Mouse (Mus musculus): ENCODE data around the gene Zfp653. TPM values are rescaled to one million over a fixed set of nuclear protein-coding genes. Genes with fewer than 3 reads are reported as not detected.

Zfp653 gene
- polyA plus RNA-seq, 1 experiment from 2014 or later, result 14.1 TPM

DNA sequence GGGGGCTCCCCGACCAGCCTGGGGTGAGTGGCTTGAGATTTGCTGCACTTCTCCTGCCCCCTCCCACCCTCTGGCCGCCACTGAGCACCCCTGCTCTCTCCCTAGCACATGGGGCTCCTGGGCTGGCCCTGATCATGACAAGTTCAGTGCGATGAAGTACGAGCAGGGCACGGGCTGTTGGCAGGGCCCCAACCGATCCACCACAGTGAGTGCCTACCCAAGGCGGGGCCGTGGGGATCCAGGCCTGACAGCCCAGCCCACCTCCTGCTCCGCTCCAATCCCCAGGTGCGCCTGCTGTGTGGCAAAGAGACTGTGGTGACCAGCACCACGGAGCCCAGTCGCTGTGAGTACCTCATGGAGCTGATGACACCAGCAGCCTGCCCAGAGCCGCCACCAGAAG is 58.4 kb downstream of the Zfp653 start:
- 93% methylated on average over 13 of the region's 13 CpGs for WGBS
- no peak for ATAC-seq (ENCODE audit: insufficient read depth, low FRiP score, low read depth)

DNA sequence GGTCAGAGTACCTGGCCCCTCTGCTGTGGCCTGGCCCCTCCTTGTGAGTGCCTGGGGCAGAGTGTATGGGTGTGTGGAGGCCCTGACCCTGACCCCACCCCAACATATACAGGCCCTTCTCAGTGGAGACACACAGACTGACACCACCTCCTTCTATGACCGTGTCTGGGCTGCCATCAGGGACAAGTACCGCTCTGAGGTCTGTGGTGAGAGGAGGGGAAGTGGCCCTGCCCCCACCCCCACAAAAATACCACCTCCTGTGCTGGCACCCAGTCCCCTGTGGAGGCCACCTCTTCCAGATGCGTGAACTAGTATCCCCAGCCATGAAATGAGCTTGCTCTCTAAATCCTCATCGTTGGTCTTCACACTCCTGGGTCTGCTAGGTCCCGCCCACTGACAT is 60.1 kb downstream of the Zfp653 start:
- H3K27me3 ChIP-seq (replicated peaks), result no peaks in the 10 kb centered on the region
- H3K4me2 ChIP-seq, result no peak overlapping the region
- H3K36me3 ChIP-seq, result peaks cover 74% of the 10 kb centered on the region
- WGBS, result 86% methylated on average over 5 of the region's 5 CpGs
- no peaks in the 10 kb centered on the region for H3K9me3 ChIP-seq
- no peak overlapping the region for H3K27ac ChIP-seq
- H3K4me1 ChIP-seq, result no peaks in the 10 kb centered on the region
- no peak overlapping the region for H3K4me3 ChIP-seq (replicated peaks)
- ATAC-seq (ENCODE audit: insufficient read depth, low FRiP score, low read depth), result no peak
- no peak overlapping the region for H3K9ac ChIP-seq

More for the DNA sequence above, 58.4 kb downstream of the Zfp653 start:
- Histone ChIP-seq H3K4me3 (replicated peaks) (no peak overlapping the region), H3K9ac (no peak overlapping the region), H3K36me3 (peaks cover 61% of the 10 kb centered on the region), H3K9me3 (no peaks in the 10 kb centered on the region), H3K27me3 (replicated peaks) (no peaks in the 10 kb centered on the region), H3K27ac (no peak overlapping the region), H3K4me1 (no peaks in the 10 kb centered on the region), H3K4me2 (no peak overlapping the region)

Small RNAs within 50 kb of the gene (microRNA-seq; reads per million reads assigned to microRNA genes)
- gene Mir7084, result not detected

Other genes with a start within 250 kb of the Zfp653 start
- gene Angptl8, start 235.9 kb downstream of the Zfp653 start, polyA plus RNA-seq (2015; fragmentation: Nextera tagmentation; extraction: Ambion mirVana), result 5.9 and 8.1 TPM in 2 replicates
- gene Dock6, start 218.7 kb downstream of the Zfp653 start, polyA plus RNA-seq (2015; fragmentation: Nextera tagmentation; extraction: Ambion mirVana), result 41.8 and 44.7 TPM in 2 replicates
- gene Rab3d, start 153.2 kb downstream of the Zfp653 start, polyA plus RNA-seq (2015; fragmentation: Nextera tagmentation; extraction: Ambion mirVana), result 72.0 and 75.8 TPM in 2 replicates
- gene Ccdc159, start 143.9 kb downstream of the Zfp653 start, polyA plus RNA-seq (2015; fragmentation: Nextera tagmentation; extraction: Ambion mirVana), result 4.4 and 5.2 TPM in 2 replicates
- gene Tmem205, start 143.8 kb downstream of the Zfp653 start, polyA plus RNA-seq (2015; fragmentation: Nextera tagmentation; extraction: Ambion mirVana), result 70.7 and 74.5 TPM in 2 replicates
- 7.9 and 8.1 TPM in 2 replicates for gene Plppr2, start 134.3 kb downstream of the Zfp653 start, polyA plus RNA-seq (2015; fragmentation: Nextera tagmentation; extraction: Ambion mirVana)
- gene Swsap1, start 115.6 kb downstream of the Zfp653 start, polyA plus RNA-seq (2015; fragmentation: Nextera tagmentation; extraction: Ambion mirVana), result 6.2 and 6.6 TPM in 2 replicates
- gene Epor, start 107.9 kb downstream of the Zfp653 start, polyA plus RNA-seq (2015; fragmentation: Nextera tagmentation; extraction: Ambion mirVana), result 8.5 and 14.7 TPM in 2 replicates
- gene Rgl3, start 81.9 kb downstream of the Zfp653 start, polyA plus RNA-seq (2015; fragmentation: Nextera tagmentation; extraction: Ambion mirVana), result 5.0 TPM in 2 replicates
- gene Ccdc151, start 68.7 kb downstream of the Zfp653 start, polyA plus RNA-seq (2015; fragmentation: Nextera tagmentation; extraction: Ambion mirVana), result 0.32 and 0.45 TPM in 2 replicates
- 105 and 113 TPM in 2 replicates for gene Prkcsh, start 68.6 kb downstream of the Zfp653 start, polyA plus RNA-seq (2015; fragmentation: Nextera tagmentation; extraction: Ambion mirVana)
- 2.8 TPM in 2 replicates for gene Elavl3, start 19.4 kb downstream of the Zfp653 start, polyA plus RNA-seq (2015; fragmentation: Nextera tagmentation; extraction: Ambion mirVana)
- gene Gm49318, start 117 bp downstream of the Zfp653 start, polyA plus RNA-seq (2015; fragmentation: Nextera tagmentation; extraction: Ambion mirVana), result not detected in 2 replicates
- gene Ecsit, start 14.1 kb upstream of the Zfp653 start, polyA plus RNA-seq (2015; fragmentation: Nextera tagmentation; extraction: Ambion mirVana), result 40.4 and 42.8 TPM in 2 replicates
- gene Cnn1, start 27.8 kb upstream of the Zfp653 start, polyA plus RNA-seq (2015; fragmentation: Nextera tagmentation; extraction: Ambion mirVana), result 403 and 444 TPM in 2 replicates
- 163 and 165 TPM in 2 replicates for gene Elof1, start 45.8 kb upstream of the Zfp653 start, polyA plus RNA-seq (2015; fragmentation: Nextera tagmentation; extraction: Ambion mirVana)
- 29.4 and 38.3 TPM in 2 replicates for gene Acp5, start 64.3 kb upstream of the Zfp653 start, polyA plus RNA-seq (2015; fragmentation: Nextera tagmentation; extraction: Ambion mirVana)
- 88.6 and 97.2 TPM in 2 replicates for gene Pigyl, start 85.5 kb upstream of the Zfp653 start, polyA plus RNA-seq (2015; fragmentation: Nextera tagmentation; extraction: Ambion mirVana)
- 1.7 and 1.9 TPM in 2 replicates for gene Zfp872, start 116.7 kb upstream of the Zfp653 start, polyA plus RNA-seq (2015; fragmentation: Nextera tagmentation; extraction: Ambion mirVana)
- 31.1 and 33.5 TPM in 2 replicates for gene Zfp809, start 154.3 kb upstream of the Zfp653 start, polyA plus RNA-seq (2015; fragmentation: Nextera tagmentation; extraction: Ambion mirVana)
- gene Zfp599, start 188.5 kb upstream of the Zfp653 start, polyA plus RNA-seq (2015; fragmentation: Nextera tagmentation; extraction: Ambion mirVana), result 3.9 and 4.4 TPM in 2 replicates
- gene Zfp810, start 236.3 kb upstream of the Zfp653 start, polyA plus RNA-seq (2015; fragmentation: Nextera tagmentation; extraction: Ambion mirVana), result 15.7 and 20.1 TPM in 2 replicates